Mouse (Mus musculus) embryonic facial prominence, embryonic 10.5 days (tissue): ENCODE data around the gene Dus1l. TPM values are rescaled to one million over a fixed set of nuclear protein-coding genes. Genes with fewer than 3 reads are reported as not detected.
"Not testable (repeated sequence)": the region's sequence is repeated elsewhere in the genome, so short reads cannot be mapped to it uniquely, and the experiment has no call there.

ENCODE experiments used
- DNase-seq: peaks from one replicate; pipeline ENCODE4 v3.0.0-alpha.2; 2017; ENCODE audit warnings: low spot score
- H3K27ac ChIP-seq: fragments of 300-500 bp; sonication (generic); replicated peaks from 2 replicates; pipeline ENCODE4 v1.5.1; 2016; ENCODE audit warnings: mild to moderate bottlenecking
- H3K27me3 ChIP-seq: fragments of 300-500 bp; sonication (generic); replicated peaks from 2 replicates; pipeline ENCODE4 v1.6.1; 2016; ENCODE audit warnings: low read depth, mild to moderate bottlenecking; ENCODE audit not compliant: poor library complexity, severe bottlenecking
- H3K36me3 ChIP-seq: fragments of 300-500 bp; sonication (generic); replicated peaks from 2 replicates; pipeline ENCODE4 v1.6.1; 2016; ENCODE audit warnings: mild to moderate bottlenecking, moderate library complexity
- H3K4me1 ChIP-seq: fragments of 300-500 bp; sonication (generic); 2 replicates; pipeline ENCODE4 v1.6.1; 2016
- H3K4me3 ChIP-seq: fragments of 300-500 bp; sonication (generic); 2 replicates; pipeline ENCODE4 v1.5.1; 2016; ENCODE audit warnings: mild to moderate bottlenecking, moderate library complexity
- H3K9me3 ChIP-seq: fragments of 300-500 bp; sonication (generic); 2 replicates; pipeline ENCODE4 v1.6.1; 2016; ENCODE audit warnings: mild to moderate bottlenecking
- WGBS: fragments of 180-500 bp; shearing (Covaris S2); methylation state at CpG from one replicate; pipeline ENCODE4 v1.1.7; 2016; 5-methylcytosine and 5-hydroxymethylcytosine counted together
- polyA plus RNA-seq: library from polyadenylated mRNA; unstranded; fragments of >200 nt; fragmentation: Nextera tagmentation; extraction: Ambion mirVana; gene quantifications from 2 replicates; pipeline ENCODE4 v1.2.1, GENCODE M21; 2016

The Dus1l gene
- 96.6 and 101 TPM in 2 replicates for polyA plus RNA-seq

GRCm38 (mm10) chr11:120795756-120796613 lies at the start of gene Dus1l:
Dus1l (minus strand) TSS chr11:120796403.
- no peaks in the 10 kb centered on the region for H3K9me3 ChIP-seq
- peaks cover 39% of the 10 kb centered on the region for H3K36me3 ChIP-seq
- peak within 1 kb of the TSS; percentile 89 for H3K27ac ChIP-seq
- no peaks in the 10 kb centered on the region for H3K27me3 ChIP-seq
- H3K4me1 ChIP-seq, result peaks cover 32% of the 10 kb centered on the region
- H3K4me3 ChIP-seq, result peak within 1 kb of the TSS; percentile 90
- 2% methylated on average over 59 of the region's 59 CpGs for WGBS
- peak; percentile 97 for DNase-seq

GRCm38 (mm10) chr11:120844329-120844728 lies 48.1 kb upstream of the Dus1l start:
- Histone ChIP-seq H3K9me3 (no peaks in the 10 kb centered on the region), H3K27ac (no peak overlapping the region), H3K4me3 (no peak overlapping the region), H3K27me3 (no peaks in the 10 kb centered on the region), H3K36me3 (peaks cover 4% of the 10 kb centered on the region; the same call in 1 of the 2 replicates), H3K4me1 (no peaks in the 10 kb centered on the region)
- WGBS, result 90% methylated on average over 4 of the region's 4 CpGs
- no peak for DNase-seq

- 0 out of 2 replicates have a peak, but pooled peaks cover 5% of the 10 kb centered on the region for H3K36me3 ChIP-seq
- DNase-seq, result no peak
- no peak overlapping the region for H3K4me3 ChIP-seq
- peak overlapping the region; percentile 59 for H3K27ac ChIP-seq
- WGBS, result 68% methylated on average over 8 of the region's 8 CpGs
- peaks cover 19% of the 10 kb centered on the region for H3K4me1 ChIP-seq
- no peaks in the 10 kb centered on the region for H3K27me3 ChIP-seq
- no peaks in the 10 kb centered on the region for H3K9me3 ChIP-seq
These were observed 37.5 kb upstream of the Dus1l start for GRCm38 (mm10) chr11:120833555-120834280.

- peaks cover 19% of the 10 kb centered on the region for H3K4me1 ChIP-seq
- not testable (repeated sequence) for H3K9me3 ChIP-seq, H3K4me3 ChIP-seq, H3K36me3 ChIP-seq, H3K27ac ChIP-seq, H3K27me3 ChIP-seq, DNase-seq
- 90% methylated on average over 5 of the region's 5 CpGs for WGBS
These were observed 36.8 kb upstream of the Dus1l start for GRCm38 (mm10) chr11:120832962-120833361.

- Histone ChIP-seq H3K9me3 (no peaks in the 10 kb centered on the region), H3K4me3 (no peak overlapping the region), H3K27me3 (no peaks in the 10 kb centered on the region), H3K4me1 (peaks cover 25% of the 10 kb centered on the region), H3K36me3 (0 out of 2 replicates have a peak, but pooled peaks cover 5% of the 10 kb centered on the region), H3K27ac (no peak overlapping the region)
- 75% methylated on average over 3 of the region's 3 CpGs for WGBS
- no peak for DNase-seq
These were observed 35.6 kb upstream of the Dus1l start for GRCm38 (mm10) chr11:120831659-120832440.

GRCm38 (mm10) chr11:120830686-120831085 lies 34.5 kb upstream of the Dus1l start:
- H3K27ac ChIP-seq, result 0 out of 2 replicates have a peak overlapping the region, but pooled peaks have one; percentile 55
- no peaks in the 10 kb centered on the region for H3K27me3 ChIP-seq
- no peaks in the 10 kb centered on the region for H3K9me3 ChIP-seq
- H3K4me1 ChIP-seq, result peaks cover 37% of the 10 kb centered on the region
- no peak for DNase-seq
- 68% methylated on average over 12 of the region's 12 CpGs for WGBS
- H3K4me3 ChIP-seq, result no peak overlapping the region
- peaks cover 12% of the 10 kb centered on the region; the same call in 1 of the 2 replicates for H3K36me3 ChIP-seq

- peaks cover 12% of the 10 kb centered on the region; the same call in 1 of the 2 replicates for H3K36me3 ChIP-seq
- peak overlapping the region; percentile 55 for H3K27ac ChIP-seq
- H3K27me3 ChIP-seq, result no peaks in the 10 kb centered on the region
- H3K4me3 ChIP-seq, result no peak overlapping the region
- H3K9me3 ChIP-seq, result no peaks in the 10 kb centered on the region
- no peak for DNase-seq
- 86% methylated on average over 10 of the region's 10 CpGs for WGBS
- H3K4me1 ChIP-seq, result peaks cover 44% of the 10 kb centered on the region
These were observed 33.7 kb upstream of the Dus1l start for GRCm38 (mm10) chr11:120829757-120830532.

- WGBS, result 77% methylated on average over 4 of the region's 4 CpGs
- Histone ChIP-seq H3K27ac (0 out of 2 replicates have a peak overlapping the region, but pooled peaks have one; percentile 8), H3K9me3 (no peaks in the 10 kb centered on the region), H3K27me3 (no peaks in the 10 kb centered on the region), H3K4me1 (peaks cover 45% of the 10 kb centered on the region), H3K36me3 (peaks cover 12% of the 10 kb centered on the region; the same call in 1 of the 2 replicates), H3K4me3 (no peak overlapping the region)
- DNase-seq, result no peak
These were observed 32.2 kb upstream of the Dus1l start for GRCm38 (mm10) chr11:120828416-120828815.

GRCm38 (mm10) chr11:120826016-120826953 lies 30.1 kb upstream of the Dus1l start:
- no peaks in the 10 kb centered on the region for H3K27me3 ChIP-seq
- no peaks in the 10 kb centered on the region for H3K9me3 ChIP-seq
- H3K27ac ChIP-seq, result peak overlapping the region; percentile 99
- peak overlapping the region; percentile 91; the same call in 1 of the 2 replicates for H3K4me3 ChIP-seq
- H3K36me3 ChIP-seq, result peaks cover 25% of the 10 kb centered on the region
- 83% methylated on average over 8 of the region's 8 CpGs for WGBS
- DNase-seq, result peak; percentile 9
- H3K4me1 ChIP-seq, result peaks cover 66% of the 10 kb centered on the region

GRCm38 (mm10) chr11:120825289-120825863 lies 29.2 kb upstream of the Dus1l start:
- Histone ChIP-seq H3K27ac (peak overlapping the region; percentile 99), H3K4me1 (peaks cover 69% of the 10 kb centered on the region), H3K36me3 (peaks cover 33% of the 10 kb centered on the region), H3K4me3 (peak overlapping the region; percentile 91), H3K27me3 (no peaks in the 10 kb centered on the region), H3K9me3 (no peaks in the 10 kb centered on the region)
- no peak for DNase-seq
- 47% methylated on average over 4 of the region's 4 CpGs for WGBS
